Mouse (Mus musculus) G1E (cell line): ENCODE results near the gene Pir. TPM values are rescaled to one million over a fixed set of nuclear protein-coding genes. Genes with fewer than 3 reads are reported as not detected.

Source experiments
- ATAC-seq: 2 replicates; pipeline ENCODE4 v1.8.0; 2016; ENCODE audit warnings: mild to moderate bottlenecking; ENCODE audit not compliant: insufficient number of reproducible peaks, poor library complexity, low FRiP score, severe bottlenecking; ENCODE audit errors: extremely low read depth
- DNase-seq: peaks from one replicate; pipeline ENCODE4 v3.0.0; 2012; ENCODE audit warnings: low spot score
- H3K27me3 ChIP-seq: 2 replicates; pipeline ENCODE4 v1.6.1; 2012; ENCODE audit warnings: mild to moderate bottlenecking, low read length, inconsistent platforms; ENCODE audit not compliant: insufficient read depth
- H3K36me3 ChIP-seq: replicated peaks from 2 replicates; pipeline ENCODE3; 2012; ENCODE audit warnings: mild to moderate bottlenecking, inconsistent platforms
- H3K4me1 ChIP-seq: 2 replicates; pipeline ENCODE4 v1.6.1; 2012; ENCODE audit warnings: low read depth, low read length, inconsistent platforms, mixed read lengths; ENCODE audit not compliant: insufficient read depth
- H3K4me3 ChIP-seq: 2 replicates; pipeline ENCODE4 v1.5.1; 2012; ENCODE audit warnings: low read depth, mild to moderate bottlenecking, inconsistent platforms, low read length, moderate library complexity, mixed read lengths
- H3K9me3 ChIP-seq: replicated peaks from 2 replicates; pipeline ENCODE4 v1.6.1; 2012; ENCODE audit warnings: inconsistent platforms
- CTCF ChIP-seq: IDR thresholded peaks from 2 replicates; pipeline ENCODE4 v1.5.1; 2012; ENCODE audit warnings: low read depth, low read length, inconsistent platforms, mixed read lengths
- GATA1 ChIP-seq: IDR thresholded peaks from 2 replicates; pipeline ENCODE4 v1.6.1; 2012; ENCODE audit warnings: borderline replicate concordance, low read length, inconsistent platforms, mixed read lengths
- GATA2 ChIP-seq: IDR thresholded peaks from 2 replicates; pipeline ENCODE4 v1.6.1; 2012; ENCODE audit warnings: low read depth, low read length, inconsistent platforms, borderline replicate concordance
- POLR2AphosphoS5 ChIP-seq: IDR thresholded peaks from 2 replicates; pipeline ENCODE4 v1.6.1; 2012; ENCODE audit warnings: low read depth, low read length, inconsistent platforms; ENCODE audit not compliant: insufficient replicate concordance
- TAL1 ChIP-seq: conservative IDR thresholded peaks from 2 replicates; pipeline ENCODE4 v1.6.1; 2012; ENCODE audit warnings: low read depth, low read length, inconsistent platforms, mixed read lengths
- polyA plus RNA-seq: library from polyadenylated mRNA; stranded (reverse); fragments of >175 nt; gene quantifications from 2 replicates; pipeline ENCODE4 v1.2.3, GENCODE M21; 2012
- total RNA-seq, 2 experiments: library from RNA; stranded (forward) in 1 of 2; stranded (reverse) in 1 of 2; fragments of 200-1000 nt in 1 of 2; fragments of >200 nt in 1 of 2; fragmentation: Nextera tagmentation in 1 of 2; gene quantifications; 2 replicates each; pipeline ENCODE4 v1.2.3; 2014 to 2017

Gene Pir
- total and polyA plus RNA-seq, 3 experiments = 0.22 TPM; not detected in 2

DNA sequence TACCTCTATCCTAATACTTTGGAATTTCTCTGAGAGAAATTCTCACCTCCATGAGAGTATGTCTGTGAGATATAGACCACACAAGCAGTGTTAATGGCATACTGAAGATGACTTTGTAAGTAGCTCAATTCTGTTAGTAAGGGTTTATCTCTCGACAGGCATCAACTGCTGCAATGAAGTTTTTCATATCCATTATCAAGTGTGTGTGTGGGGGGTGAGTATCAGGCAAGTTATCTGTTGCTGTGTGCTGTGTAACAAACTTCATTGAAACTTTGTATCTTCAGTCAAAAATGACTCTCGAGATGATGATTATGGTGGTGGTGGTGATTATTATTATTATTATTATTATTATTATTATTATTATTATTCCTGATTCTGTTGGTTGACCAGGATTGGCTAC, 147.6 kb downstream of the Pir start:
- Histone ChIP-seq H3K36me3 (peaks cover 3% of the 10 kb centered on the region), H3K9me3 (no peaks in the 10 kb centered on the region), H3K27me3 (no peaks in the 10 kb centered on the region), H3K4me1 (peaks cover 11% of the 10 kb centered on the region; the same call in 1 of the 2 replicates), H3K4me3 (no peak overlapping the region)
- ATAC-seq (no peak), DNase-seq (no peak)
- no peak for TF ChIP-seq CTCF
- no peak for TF ChIP-seq POLR2AphosphoS5
- no peak for TF ChIP-seq GATA2
- no peak for TF ChIP-seq GATA1
- no peak for TF ChIP-seq TAL1

DNA sequence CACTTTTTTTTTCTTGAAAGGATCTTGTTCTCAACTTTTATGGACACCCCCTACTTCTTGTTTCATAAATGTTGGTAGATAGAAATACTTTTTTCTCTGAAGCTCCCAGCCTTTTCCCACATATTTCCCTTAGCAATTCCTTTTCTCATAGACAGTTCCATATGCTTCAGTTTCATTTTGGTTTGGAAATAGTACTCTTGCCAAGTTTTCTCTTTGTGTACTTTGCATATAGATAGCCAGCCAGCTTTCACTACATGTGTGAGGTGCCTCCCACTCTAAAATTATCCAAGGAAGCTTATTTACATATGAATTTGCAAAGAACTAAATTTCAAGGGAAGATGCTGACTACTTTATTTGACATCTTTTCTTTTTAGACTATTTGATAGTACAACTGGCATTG, 148.8 kb downstream of the Pir start:
- Histone ChIP-seq H3K36me3 (peaks cover 11% of the 10 kb centered on the region), H3K27me3 (no peaks in the 10 kb centered on the region), H3K9me3 (no peaks in the 10 kb centered on the region), H3K4me3 (no peak overlapping the region), H3K4me1 (peaks cover 17% of the 10 kb centered on the region; the same call in 1 of the 2 replicates)
- DNase-seq (no peak), ATAC-seq (no peak)
- TF ChIP-seq GATA2 (no peak), GATA1 (no peak), POLR2AphosphoS5 (no peak), CTCF (no peak), TAL1 (no peak)

DNA sequence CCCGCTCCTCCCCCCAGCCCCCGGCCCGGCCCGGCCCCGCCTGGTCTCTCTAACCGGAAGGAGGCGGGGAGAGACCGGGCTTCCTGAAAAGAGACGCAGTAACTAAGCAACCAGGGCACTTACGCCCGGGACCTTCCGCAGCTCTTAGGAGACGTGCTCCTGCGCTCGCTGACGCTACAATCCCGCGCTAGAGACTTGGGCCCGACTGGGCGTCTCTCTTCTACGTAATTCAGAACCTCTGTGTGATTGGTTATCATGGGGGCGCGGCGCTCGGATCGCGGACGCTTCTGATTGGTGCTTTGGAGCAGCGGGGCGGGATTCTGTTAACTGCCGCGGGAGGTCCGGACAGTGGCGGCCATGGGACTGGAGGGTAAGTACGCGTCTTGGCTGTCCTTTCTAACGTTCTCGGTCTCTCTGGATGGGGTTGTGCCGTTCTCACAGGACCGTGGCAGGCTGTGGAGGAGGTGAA, 150.3 kb downstream of the Pir start, which contains the start of gene Piga:
Gene Piga (plus strand): TSS at position 317 of the 469 bp plus-strand sequence.
- Histone ChIP-seq H3K4me1 (peaks cover 17% of the 10 kb centered on the region; the same call in 1 of the 2 replicates), H3K4me3 (peak within 1 kb of the TSS; percentile 74), H3K27me3 (no peaks in the 10 kb centered on the region), H3K9me3 (no peaks in the 10 kb centered on the region), H3K36me3 (peaks cover 20% of the 10 kb centered on the region)
- DNase-seq = peak; percentile 62
- TF ChIP-seq CTCF (no peak), GATA1 (no peak), TAL1 (no peak), POLR2AphosphoS5 (no peak), GATA2 (no peak)
- ATAC-seq = peak; percentile 98

DNA sequence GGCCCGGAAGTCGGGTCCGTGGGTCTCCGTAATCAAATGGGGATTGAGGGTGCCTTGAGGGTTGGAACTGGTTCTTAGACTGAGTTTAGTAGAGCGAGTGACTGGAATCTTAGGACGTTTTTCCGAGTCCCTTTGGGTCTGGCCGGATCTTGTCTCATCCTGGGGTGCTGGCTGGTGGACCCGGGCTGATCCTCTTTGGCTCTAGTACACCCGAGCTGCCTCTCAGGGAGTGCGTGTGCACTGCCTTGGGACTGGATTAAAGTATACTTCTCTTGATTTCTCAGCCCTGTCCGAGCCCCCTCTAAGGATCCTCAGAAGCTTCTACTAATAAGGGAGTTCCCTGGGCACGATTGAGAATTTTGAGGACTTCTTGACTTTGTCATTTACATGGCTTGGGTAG, 150.8 kb downstream of the Pir start:
- ATAC-seq (no peak), DNase-seq (no peak)
- Histone ChIP-seq H3K36me3 (peaks cover 20% of the 10 kb centered on the region), H3K27me3 (no peaks in the 10 kb centered on the region), H3K4me1 (peaks cover 17% of the 10 kb centered on the region; the same call in 1 of the 2 replicates), H3K9me3 (no peaks in the 10 kb centered on the region), H3K4me3 (peak overlapping the region; percentile 74)
- no peak for TF ChIP-seq POLR2AphosphoS5
- no peak for TF ChIP-seq CTCF
- TF ChIP-seq TAL1 = no peak
- TF ChIP-seq GATA1 = no peak
- TF ChIP-seq GATA2 = no peak

DNA sequence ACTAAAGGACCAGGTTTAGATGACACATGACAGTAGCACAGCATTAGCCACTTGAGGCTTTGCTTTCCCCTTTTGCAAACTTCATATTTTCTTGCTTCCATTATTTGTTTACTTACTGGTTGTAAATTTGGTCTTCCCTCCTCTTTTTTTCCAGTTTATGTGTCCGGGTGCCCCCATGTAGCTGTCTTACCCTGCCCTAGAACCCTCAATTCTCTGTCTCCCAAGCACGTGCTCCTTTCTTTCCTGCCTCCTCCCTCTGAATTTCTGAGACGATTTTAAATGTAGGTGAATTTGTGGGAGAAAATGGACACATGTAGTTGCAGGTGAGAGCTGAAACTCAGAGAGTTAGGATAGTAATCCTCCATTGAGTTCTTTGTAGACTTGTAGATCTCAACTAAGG, 151.3 kb downstream of the Pir start:
- Histone ChIP-seq H3K4me3 (peak overlapping the region; percentile 74), H3K9me3 (no peaks in the 10 kb centered on the region), H3K27me3 (no peaks in the 10 kb centered on the region), H3K36me3 (peaks cover 24% of the 10 kb centered on the region), H3K4me1 (peaks cover 17% of the 10 kb centered on the region; the same call in 1 of the 2 replicates)
- ATAC-seq (no peak), DNase-seq (no peak)
- TF ChIP-seq CTCF = no peak
- TF ChIP-seq POLR2AphosphoS5 = no peak
- no peak for TF ChIP-seq GATA1
- TF ChIP-seq TAL1 = no peak
- no peak for TF ChIP-seq GATA2

Other genes with a start within 250 kb of the Pir start
- gene Car5b, start 241.4 kb upstream of the Pir start, total RNA-seq (2014; fragmentation: Nextera tagmentation) = 0.23 and 0.39 TPM in 2 replicates
- gene Car5b, start 241.4 kb upstream of the Pir start, total RNA-seq (2017) = 0.29 and 0.33 TPM in 2 replicates
- gene Car5b, start 241.4 kb upstream of the Pir start, polyA plus RNA-seq = not detected in 2 replicates
- gene Siah1b, start 192.9 kb upstream of the Pir start, total RNA-seq (2014; fragmentation: Nextera tagmentation) = 17.5 and 19.5 TPM in 2 replicates
- 17.8 and 19.3 TPM in 2 replicates for gene Siah1b, start 192.9 kb upstream of the Pir start, total RNA-seq (2017)
- 20.6 and 32.9 TPM in 2 replicates for gene Siah1b, start 192.9 kb upstream of the Pir start, polyA plus RNA-seq
- not detected in 2 replicates for gene Cltrn, start 180.5 kb upstream of the Pir start, total RNA-seq (2014; fragmentation: Nextera tagmentation)
- 0.29 and 0.49 TPM in 2 replicates for gene Cltrn, start 180.5 kb upstream of the Pir start, total RNA-seq (2017)
- gene Cltrn, start 180.5 kb upstream of the Pir start, polyA plus RNA-seq = 0.04 TPM in 1 of 2 replicates, not detected in the other
- 0.19 TPM in 1 of 2 replicates, not detected in the other for gene Ace2, start 130.0 kb upstream of the Pir start, total RNA-seq (2014; fragmentation: Nextera tagmentation)
- 0.05 and 0.12 TPM in 2 replicates for gene Ace2, start 130.0 kb upstream of the Pir start, total RNA-seq (2017)
- gene Ace2, start 130.0 kb upstream of the Pir start, polyA plus RNA-seq = not detected in 2 replicates
- not detected in 2 replicates for gene Bmx, start 11.2 kb upstream of the Pir start, total RNA-seq (2014; fragmentation: Nextera tagmentation)
- 0.05 TPM in 1 of 2 replicates, not detected in the other for gene Bmx, start 11.2 kb upstream of the Pir start, total RNA-seq (2017)
- gene Bmx, start 11.2 kb upstream of the Pir start, polyA plus RNA-seq = not detected in 2 replicates
- 16.6 TPM in 1 of 2 replicates, not detected in the other for gene Vegfd, start 104.0 kb downstream of the Pir start, total RNA-seq (2014; fragmentation: Nextera tagmentation)
- 0.06 TPM in 1 of 2 replicates, not detected in the other for gene Vegfd, start 104.0 kb downstream of the Pir start, total RNA-seq (2017)
- gene Vegfd, start 104.0 kb downstream of the Pir start, polyA plus RNA-seq = not detected in 2 replicates
- 19.3 and 28.4 TPM in 2 replicates for gene Piga, start 150.4 kb downstream of the Pir start, total RNA-seq (2014; fragmentation: Nextera tagmentation)
- 26.4 and 27.4 TPM in 2 replicates for gene Piga, start 150.4 kb downstream of the Pir start, total RNA-seq (2017)
- gene Piga, start 150.4 kb downstream of the Pir start, polyA plus RNA-seq = 0.63 and 1.0 TPM in 2 replicates
- gene Asb11, start 167.6 kb downstream of the Pir start, total RNA-seq (2014; fragmentation: Nextera tagmentation) = not detected in 2 replicates
- gene Asb11, start 167.6 kb downstream of the Pir start, total RNA-seq (2017) = 0.12 and 0.38 TPM in 2 replicates
- gene Asb11, start 167.6 kb downstream of the Pir start, polyA plus RNA-seq = not detected in 2 replicates
- not detected in 2 replicates for gene Asb9, start 237.0 kb downstream of the Pir start, total RNA-seq (2014; fragmentation: Nextera tagmentation)
- not detected in 2 replicates for gene Asb9, start 237.0 kb downstream of the Pir start, total RNA-seq (2017)
- not detected in 2 replicates for gene Asb9, start 237.0 kb downstream of the Pir start, polyA plus RNA-seq